Mouse (Mus musculus): ENCODE data around the gene Cd52.

The Cd52 gene

DNA sequence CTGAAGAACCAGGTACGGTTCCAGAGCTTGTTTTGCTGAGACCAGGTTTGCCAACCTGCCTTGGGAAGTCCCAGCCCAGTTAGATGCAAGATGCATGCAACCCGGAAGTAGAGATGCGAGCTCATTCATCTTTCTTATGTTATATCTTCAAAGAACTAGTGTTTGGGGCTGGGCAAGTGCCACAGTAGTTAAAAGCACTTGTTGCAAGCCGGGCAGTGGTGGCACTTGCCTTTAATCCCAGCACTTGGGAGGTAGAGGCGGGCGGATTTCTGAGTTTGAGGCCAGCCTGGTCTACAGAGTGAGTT, 3.7 kb downstream of the Cd52 start:
- DNase-seq (ENCODE audit: low read depth, low spot score) = no peak

DNA sequence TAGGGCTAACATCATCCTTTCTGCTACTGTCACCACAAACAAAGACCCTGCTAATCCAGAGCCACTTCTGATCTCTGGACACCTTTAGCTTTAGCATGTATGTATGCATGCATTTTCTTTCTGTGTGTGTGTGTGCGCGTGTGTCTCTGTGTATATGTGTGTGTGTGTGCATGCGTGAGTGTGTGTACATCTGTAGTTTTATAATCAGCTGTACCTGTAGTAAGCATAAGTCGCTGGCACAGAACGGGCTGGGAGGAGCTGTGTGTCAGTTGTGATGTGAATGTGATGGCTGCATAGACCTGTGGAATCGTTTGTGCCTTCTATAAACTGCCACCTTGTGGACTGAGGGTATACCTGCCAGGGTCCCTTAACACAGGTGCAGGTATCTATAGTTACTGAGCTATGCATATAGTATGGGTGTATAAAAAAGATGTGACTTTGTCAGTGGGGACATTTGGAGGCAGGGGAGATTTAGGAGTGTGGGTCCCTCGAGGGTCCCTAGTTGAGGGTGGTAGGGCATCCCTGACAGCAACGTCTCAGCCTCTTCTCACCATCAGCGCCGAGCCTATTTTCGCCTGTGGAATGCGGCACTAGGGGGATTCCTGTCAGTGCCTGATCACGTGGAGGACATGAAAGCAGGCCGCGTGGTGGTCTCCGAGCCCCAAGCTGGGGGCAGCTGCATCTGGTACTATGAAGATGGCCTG, 4.2 kb downstream of the Cd52 start:
- no peak for DNase-seq (ENCODE audit: low read depth, low spot score)

GRCm38 (mm10) chr4:134089029-134089428, 5.9 kb downstream of the Cd52 start:
- DNase-seq (ENCODE audit: low read depth, low spot score) = no peak

GRCm38 (mm10) chr4:134087412-134087811, 7.5 kb downstream of the Cd52 start:
- DNase-seq (ENCODE audit: low read depth, low spot score) = peak; percentile 76

GRCm38 (mm10) chr4:134084999-134085398, 9.9 kb downstream of the Cd52 start:
- DNase-seq (ENCODE audit: low read depth, low spot score) = no peak

GRCm38 (mm10) chr4:134082460-134082859, 12.4 kb downstream of the Cd52 start:
- DNase-seq (ENCODE audit: low read depth, low spot score) = no peak

DNA sequence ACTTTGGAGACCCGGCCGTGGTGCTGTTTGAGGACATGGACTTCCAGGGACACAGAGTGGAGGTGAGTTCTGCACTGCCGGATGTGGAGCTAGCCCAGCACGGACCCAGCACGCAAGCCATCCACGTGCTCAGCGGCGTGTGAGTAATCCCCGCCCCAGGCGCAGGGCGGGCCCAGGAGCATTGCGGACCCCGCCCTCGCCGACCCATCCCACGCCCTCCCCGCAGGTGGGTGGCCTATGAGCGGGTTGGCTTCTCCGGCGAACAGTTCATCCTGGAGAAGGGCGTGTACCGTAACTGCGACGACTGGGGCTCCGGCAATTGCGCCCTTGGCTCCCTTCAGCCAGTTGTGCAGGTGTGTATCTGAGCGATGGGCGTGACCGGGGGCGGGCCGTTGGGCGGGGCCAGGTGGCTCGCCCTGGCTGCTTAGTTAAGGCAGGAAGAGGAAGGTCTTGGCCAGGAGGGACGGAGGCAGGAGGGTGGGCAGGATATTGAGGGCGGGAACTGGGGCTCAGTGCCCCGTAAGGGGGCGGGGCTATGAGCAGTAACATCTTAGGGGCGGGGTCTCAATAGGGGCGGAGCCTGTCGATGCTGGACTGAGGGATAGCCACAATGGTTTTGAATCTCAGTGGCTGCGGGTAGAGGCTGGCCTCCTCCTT, 13.0 kb downstream of the Cd52 start:
- DNase-seq (ENCODE audit: low read depth, low spot score) = peak; percentile 79

DNA sequence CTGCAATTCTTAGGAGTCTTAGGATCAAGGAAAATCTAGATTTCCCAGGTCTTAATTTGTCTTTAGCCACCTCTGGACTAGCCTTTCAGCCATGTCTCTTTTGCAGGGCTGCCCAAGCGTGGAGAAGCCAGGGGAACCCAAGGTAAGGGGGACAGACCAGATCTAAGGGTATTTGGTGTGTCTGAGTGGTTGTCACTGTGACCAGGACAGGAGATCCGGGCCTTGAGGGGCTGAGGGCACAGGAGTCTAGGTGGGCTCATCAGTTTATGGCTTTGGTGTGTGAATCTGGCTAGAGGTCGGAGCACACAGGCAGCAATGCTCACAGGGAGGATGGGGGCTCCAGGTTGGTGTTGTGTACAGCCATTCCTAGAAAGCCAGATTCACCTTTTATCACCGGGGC, 14.2 kb downstream of the Cd52 start:
- no peak for DNase-seq (ENCODE audit: low read depth, low spot score)

DNA sequence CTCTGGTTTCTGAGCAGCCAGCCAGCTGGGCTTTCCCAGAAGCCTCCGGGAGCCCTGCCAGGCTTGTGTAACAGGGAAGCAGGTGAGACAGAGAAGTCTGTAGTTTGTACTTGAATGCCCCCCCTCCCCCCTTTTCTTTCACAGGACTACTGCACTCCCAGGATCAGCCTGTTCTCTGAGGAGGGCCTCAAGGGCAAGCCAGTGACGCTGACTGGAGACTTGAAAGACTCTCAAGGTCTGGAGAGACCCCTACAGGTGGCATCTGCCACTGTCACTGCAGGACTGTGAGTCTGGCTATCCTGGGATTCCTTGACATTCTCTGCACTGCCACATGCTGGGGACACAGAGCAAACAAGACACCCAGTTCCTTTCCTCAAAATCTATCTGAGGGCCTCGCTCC, 16.2 kb downstream of the Cd52 start:
- peak; percentile 89 for DNase-seq (ENCODE audit: low read depth, low spot score)

DNA sequence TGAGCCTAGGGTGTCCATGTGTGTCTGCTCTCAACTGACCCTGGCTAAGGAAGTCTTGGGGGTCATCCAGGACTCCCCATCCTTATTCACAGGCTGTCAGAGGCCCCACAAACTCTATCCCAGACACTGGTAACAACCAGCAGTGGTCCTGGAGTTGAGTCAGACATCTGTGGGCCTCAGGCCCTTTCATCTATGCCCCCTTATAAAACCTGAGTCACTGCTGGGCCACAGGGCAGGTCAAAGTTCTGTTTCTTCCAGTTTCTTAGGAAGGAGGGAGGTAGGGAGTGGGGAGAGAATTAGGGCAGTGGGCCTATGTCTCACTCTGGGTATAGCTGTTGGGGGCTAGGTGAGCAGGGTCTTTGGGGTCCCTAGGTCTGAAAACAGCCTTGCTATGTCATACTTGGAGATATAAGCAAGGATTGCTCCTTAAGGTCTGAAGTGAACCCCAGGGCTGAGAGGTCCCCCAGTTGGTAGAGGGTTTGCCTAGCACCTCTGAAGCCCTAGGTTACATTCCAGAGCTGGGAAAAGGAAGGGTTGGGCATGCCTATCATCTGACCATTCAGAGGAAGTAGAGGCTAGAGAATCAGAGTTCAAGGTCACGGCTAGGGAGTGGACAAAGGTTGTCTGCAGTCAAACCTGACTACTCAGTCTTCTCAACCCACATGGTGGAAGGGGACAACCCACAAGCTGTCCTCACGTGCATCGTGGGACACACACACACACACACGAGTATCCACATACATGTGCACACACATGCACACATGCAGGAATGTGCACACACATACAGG, 25.9 kb downstream of the Cd52 start:
- no peak for DNase-seq (ENCODE audit: low read depth, low spot score)

DNA sequence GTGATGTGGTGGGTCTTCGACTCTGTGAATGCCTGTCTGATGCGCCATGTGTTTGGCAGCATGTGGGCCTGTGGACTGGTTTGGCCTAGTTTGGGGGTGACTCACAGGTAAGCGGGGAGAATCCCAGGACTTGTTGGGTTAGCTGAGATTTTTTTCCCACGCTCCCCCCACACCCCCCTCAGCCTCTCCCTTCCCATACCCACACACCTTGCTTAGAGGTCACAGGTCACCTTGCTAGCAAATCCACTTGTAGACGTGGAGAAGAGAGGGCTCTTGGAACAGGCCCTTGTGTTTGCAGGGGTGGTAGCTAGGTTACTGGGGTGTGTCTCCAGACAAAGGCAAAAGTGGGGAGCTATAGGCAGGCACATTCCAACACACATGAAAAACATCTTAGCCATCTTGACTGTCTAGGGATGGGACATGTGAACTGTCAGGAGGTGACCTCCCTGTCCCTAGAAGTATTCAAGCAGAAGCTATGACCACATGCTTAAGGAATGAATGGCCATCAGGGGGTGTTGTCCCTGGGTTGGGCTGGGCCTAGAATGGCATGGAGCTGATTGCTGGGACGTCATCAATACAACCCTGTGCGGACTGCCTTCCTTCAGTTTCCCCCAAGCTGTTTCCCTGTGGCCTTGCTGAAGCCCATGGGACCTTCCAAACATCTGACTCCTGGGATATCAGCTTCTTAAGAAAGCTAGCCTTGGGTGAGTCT, 26.9 kb downstream of the Cd52 start:
- peak; percentile 22 for DNase-seq (ENCODE audit: low read depth, low spot score)

GRCm38 (mm10) chr4:134067383-134067782, 27.5 kb downstream of the Cd52 start:
- DNase-seq (ENCODE audit: low read depth, low spot score) = no peak

DNA sequence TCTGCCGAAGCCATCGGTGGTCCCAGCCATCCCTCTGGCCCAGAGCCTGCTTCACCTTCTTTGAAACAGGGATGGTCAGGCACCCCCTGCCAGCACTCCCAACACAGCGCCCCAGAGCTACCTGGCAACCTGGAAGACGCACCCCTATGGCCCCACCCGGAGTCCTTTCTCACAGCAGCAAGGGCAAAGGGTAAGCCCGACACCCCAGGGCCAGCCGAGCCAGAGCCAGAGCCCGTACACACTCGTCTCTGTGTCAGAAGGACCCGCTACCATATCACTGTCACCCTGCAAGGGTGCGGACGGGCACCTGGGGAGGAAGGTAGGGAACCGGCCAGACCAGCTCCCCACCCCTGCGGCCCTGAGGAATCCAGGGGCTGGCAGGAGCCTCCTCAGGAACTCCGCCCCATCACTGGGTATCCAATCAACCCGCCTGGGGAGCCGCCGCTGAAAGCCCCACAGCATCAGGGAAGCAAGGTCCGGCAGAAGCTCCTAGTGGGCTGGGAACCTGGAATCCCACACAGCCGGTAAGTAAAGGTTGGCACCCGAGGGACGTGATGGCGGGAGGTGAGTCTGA, 29.4 kb downstream of the Cd52 start:
- DNase-seq (ENCODE audit: low read depth, low spot score) = no peak

- no peak for DNase-seq (ENCODE audit: low read depth, low spot score)
Observed at GRCm38 (mm10) chr4:134062561-134062960, 32.3 kb downstream of the Cd52 start.

GRCm38 (mm10) chr4:134061944-134062446, 32.9 kb downstream of the Cd52 start:
- no peak for DNase-seq (ENCODE audit: low read depth, low spot score)

DNA sequence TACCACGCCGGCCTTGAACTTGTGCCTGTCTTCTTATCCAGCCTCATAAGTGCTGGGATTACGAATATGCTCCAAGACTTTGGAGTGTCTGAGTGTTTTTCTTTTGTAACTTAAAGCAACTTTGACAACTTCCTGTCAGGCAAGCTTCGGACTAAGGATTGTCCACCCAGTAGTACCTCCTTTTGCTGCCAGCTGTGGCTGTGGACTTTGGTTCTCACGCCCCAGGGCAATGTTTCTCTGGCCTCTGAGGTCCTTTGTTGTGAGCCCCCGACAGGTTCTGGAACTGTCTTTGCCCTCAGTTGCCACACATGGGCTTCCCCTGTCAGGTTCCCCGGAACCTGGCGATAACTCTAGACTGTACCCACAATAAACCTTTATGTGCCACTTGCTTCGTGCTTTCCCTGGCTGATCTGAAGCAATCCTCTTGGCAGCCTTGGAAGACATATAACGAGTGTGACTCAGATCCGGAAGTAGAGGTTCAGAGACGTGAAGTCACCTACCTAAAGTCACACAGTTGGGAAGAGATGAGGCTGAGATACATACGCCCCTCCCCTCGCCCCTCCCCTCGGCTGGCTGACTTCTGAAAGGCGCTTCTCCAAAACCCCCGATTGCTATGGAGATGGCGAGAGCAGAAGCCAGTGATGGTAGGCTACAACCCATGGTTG, 33.6 kb downstream of the Cd52 start:
- peak; percentile 42 for DNase-seq (ENCODE audit: low read depth, low spot score)

DNA sequence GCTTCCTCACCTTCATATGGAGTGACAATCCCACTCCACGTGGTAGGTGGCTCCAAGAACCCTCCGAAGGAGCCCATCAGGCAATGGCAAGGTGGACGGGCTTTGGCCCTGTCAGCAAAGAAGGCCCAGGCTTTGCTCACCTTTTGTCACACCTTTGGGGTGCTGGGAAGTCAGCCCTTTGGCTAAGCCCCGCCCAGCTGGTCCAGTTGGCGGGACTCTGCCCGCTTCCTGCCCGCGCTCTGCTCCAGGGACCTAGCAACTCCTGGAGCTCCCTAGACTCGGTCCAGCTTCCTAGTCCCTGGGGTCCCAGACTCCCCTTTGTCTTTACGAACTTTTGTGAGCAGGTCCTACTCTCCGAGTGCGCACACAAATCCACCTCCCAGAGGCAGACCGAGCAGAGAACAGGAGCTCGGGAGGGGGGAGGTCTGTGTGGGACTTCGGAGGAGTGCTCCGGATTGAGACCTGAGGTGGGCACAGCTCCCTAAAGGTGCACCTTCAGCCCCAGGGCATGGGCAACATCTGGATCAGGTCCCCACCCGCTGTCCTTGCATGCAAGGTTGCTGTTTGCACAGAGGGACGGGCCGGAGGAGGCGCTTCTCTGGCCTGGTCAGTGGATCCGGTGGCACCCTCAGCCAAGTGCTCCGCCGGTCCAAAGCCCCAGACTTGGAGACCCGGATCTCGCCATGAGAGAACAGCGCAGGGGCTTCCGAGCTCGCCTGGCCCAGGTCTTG, 34.6 kb downstream of the Cd52 start, which contains the start of gene Crybg2:
Gene Crybg2 (plus strand): TSS at position 681 of the 731 bp plus-strand sequence.
- no peak for DNase-seq (ENCODE audit: low read depth, low spot score)

GRCm38 (mm10) chr4:134058908-134059307, 36.0 kb downstream of the Cd52 start:
- DNase-seq (ENCODE audit: low read depth, low spot score) = no peak

DNA sequence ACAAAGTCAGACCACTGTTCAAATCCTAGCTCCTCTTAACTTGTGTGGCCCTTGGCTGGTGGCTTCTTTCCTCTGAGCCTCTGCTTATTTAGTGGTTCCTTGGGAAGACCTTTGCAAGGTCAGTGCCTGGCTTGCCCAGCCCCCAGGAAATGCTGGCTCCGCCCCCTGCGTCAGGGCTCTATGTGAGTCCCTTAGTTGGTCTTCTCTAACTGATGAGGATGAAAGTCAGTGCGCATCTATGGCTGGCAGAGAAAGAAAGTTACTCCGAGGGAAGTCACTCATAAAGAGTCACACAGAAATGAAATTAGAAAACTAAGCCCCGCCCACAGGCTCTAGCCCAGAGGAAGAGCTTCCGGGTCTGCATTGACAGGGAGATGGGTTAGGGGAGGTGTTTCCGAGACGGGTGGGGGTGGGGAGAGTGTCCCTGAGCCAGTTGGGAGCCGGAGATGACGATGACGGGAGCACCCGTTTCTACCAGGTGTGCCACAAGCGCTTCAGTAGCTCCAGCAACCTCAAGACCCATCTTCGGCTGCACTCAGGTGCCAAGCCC, 36.6 kb downstream of the Cd52 start:
- no peak for DNase-seq (ENCODE audit: low read depth, low spot score)

- no peak for DNase-seq (ENCODE audit: low read depth, low spot score)
Observed at GRCm38 (mm10) chr4:134053538-134053937, 41.3 kb downstream of the Cd52 start, which contains the start of gene Zfp683. Gene Zfp683 (plus strand): TSS chr4:134053838.

Data from brain, adult 2 months (tissue).